Mouse (Mus musculus) left cerebral cortex, postnatal 4 days (tissue): Measurements from ENCODE around the gene Sbds. TPM values are rescaled to one million over a fixed set of nuclear protein-coding genes. Genes with fewer than 3 reads are reported as not detected.

Source experiments
- DNase-seq: peaks from one replicate; pipeline ENCODE4 v3.0.0-alpha.2; 2022
- intact Hi-C: fragments of 180-260 bp; cut with DNase I; formaldehyde crosslinking; loops from one replicate; pipeline ENCODE4 v1.15.1; 2025
- total RNA-seq, 2 experiments: library from RNA; stranded (reverse); gene quantifications; 2 replicates each; pipeline ENCODE4 v1.2.3; 2021

Gene Sbds
- total RNA-seq = 10 to 100 TPM; 37.4 to 38.3 TPM

DNA sequence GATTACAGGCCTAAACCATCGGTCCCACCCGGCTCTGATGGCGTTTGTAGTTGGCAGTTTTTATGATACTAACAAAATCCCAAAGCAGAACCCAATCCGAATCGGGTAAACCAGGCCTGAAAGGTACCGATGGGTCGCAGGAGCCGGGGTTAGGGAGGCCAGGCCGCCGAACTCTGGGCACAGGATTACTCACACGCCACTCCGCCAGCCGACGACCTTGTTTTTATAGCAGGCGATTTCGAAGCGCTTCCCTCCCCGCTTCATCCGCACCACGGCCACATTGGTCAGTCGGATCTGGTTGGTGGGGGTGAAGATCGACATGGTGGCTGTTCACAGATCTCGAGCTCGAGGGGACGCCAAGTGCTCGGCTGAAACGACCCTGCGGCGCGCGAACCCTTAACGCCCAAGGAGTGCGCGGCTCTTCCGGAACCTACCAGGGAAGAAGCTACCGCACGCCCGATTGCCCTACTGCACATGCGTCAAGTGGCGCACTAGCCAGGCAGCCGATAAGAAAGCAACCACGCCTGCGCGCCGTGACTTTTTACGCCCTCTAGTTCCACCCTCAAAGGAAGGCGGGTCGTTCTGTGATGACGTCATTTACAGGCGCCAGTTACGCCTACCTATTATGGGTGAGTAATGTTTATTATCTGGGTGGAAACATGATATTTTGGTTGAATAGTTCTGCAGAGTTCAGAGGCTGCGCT, at the start of gene Sbds, which contains the start of gene Tyw1:
Sbds (minus strand) TSS at position 514 of the 704 bp plus-strand sequence.
Tyw1 (plus strand) TSS at position 603 of the 704 bp plus-strand sequence.
- intact Hi-C loops = loop anchor here (10.0 kb wide), 1 partner anchor 1050 kb away; the partner anchor contains the start of gene Galnt17

DNA sequence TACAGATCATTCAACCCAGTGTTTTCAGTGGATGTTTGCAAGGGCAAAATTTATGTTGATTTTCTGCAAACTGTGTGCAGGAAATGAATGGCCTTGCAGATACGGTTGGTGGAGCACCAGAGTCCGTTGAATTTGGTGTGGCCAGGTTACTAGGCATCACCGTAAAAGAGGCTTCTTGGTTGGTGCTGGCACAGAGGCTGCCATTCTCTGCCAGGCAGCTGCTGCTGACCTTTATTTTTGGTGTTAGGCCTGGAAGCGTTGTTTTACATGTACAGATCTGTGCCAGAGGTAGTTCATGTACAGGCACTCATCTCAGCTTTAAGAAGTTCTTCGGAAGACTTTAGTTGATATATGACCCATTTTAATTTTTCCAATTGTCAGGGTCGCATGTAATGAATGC, 48.3 kb upstream of the Sbds start:
- intact Hi-C loops = no loop called here
- no peak for DNase-seq

More for the DNA sequence above, at the start of gene Sbds, which contains the start of gene Tyw1:
- DNase-seq = peak; percentile 98

DNA sequence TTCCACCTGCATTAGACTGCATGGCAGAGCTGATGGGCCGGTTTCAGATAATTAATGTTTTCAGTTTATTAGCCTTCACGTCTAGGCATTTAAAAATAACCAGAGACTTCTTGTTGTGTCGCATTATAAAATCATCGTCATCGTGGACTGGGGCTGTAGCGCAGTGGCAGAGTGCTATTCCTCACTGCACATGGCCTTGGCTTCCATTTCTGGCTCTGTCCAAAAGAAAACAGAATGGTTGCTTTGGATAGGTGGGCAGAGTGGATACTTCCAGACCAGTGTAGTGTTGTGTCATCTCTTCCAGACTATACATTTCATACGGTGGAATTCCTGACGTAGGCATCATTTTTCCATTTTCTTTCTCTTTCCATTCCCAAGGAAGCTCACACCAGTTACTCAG, 44.2 kb upstream of the Sbds start:
- intact Hi-C loops = no loop called here
- no peak for DNase-seq

DNA sequence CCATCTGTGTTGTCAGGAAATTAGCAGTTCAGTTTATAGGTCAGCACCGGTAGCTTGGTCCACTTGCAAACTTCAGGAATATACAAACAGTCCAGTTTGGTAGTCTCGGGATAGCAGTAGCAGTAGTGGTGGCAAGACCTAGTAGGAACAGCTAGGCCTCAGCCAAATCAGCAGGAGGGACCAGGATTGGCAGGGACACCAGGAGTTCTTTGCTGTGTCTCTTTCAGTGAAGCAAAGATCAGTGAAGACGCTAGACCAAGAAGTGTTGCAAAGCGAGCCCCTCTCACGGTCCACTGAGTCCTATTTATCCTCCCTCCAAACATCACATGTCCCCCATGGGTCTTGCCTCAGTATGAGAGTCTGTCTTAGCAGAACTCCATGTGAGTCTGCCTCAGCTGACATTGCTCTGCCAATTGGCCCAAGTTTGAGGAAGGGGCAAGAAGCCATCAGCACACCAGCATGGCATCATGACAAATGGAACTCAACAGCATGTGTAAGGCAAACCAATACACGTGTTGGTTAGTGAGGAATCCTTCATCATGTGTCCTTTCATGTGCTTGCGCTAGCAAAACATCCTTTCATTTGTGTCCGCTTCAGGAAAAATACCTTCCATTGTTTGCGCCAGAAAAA, 43.6 kb upstream of the Sbds start:
- intact Hi-C loops = no loop called here
- peak; percentile 67 for DNase-seq

DNA sequence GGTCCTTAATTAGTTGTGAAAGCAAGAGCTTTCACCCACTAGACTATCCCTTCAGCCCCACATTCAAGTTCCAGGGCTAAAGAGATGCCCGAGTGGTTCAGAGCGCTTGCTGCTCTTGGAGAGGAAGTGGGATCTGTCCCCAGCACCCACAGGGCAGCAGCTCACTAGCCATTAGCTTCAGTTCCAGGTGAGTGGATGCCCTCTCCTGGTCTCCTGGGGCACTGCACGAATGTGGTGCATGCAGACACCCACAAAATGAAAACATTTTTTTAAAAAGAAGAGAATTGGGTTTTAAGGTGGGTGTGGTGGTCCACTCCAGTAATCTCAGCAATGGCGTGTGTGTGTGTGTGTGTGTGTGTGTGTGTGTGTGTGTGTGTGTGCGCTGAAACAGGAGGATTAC, 40.7 kb upstream of the Sbds start:
- intact Hi-C loops = no loop called here
- DNase-seq = no peak

DNA sequence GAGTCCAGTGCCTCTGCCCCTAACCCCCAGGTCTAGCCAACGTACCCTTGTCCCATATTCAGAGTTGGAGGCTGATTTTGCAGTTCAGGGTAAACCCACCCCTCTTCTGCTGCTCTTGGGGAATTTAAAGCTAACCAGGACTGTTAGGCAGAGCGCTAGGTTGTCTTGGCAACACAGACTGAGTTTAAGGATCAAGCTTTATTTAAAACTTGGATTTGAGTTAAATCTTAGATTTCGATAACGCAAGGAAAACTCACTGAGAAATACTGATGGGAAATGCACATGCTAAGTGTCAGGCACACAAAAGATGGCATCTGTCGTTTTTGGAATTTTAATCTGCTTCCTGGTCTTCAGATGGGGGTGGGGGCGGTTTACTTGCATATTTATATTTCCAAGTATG, 39.3 kb upstream of the Sbds start:
- no peak for DNase-seq
- intact Hi-C loops = no loop called here

DNA sequence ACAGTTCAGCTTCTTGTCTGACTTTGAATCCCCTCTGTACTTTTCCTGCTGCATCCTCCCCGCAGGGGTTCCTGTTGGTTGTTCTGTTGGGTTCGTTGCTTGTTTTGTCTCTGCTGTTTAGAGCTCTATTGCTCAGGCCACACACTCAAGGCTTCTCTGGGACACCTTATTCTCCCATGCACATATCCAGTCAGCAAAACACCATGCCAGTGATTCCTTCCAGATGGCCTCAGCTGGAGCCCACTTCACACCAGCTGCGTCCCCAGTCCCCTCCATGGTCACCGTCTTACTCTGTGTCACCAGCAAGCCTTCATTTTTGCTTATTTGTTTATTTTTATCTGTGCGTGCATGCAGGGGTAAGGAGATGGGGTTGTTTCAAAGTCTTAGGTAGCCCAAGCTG, 38.6 kb upstream of the Sbds start:
- peak; percentile 66 for DNase-seq
- intact Hi-C loops = no loop called here

DNA sequence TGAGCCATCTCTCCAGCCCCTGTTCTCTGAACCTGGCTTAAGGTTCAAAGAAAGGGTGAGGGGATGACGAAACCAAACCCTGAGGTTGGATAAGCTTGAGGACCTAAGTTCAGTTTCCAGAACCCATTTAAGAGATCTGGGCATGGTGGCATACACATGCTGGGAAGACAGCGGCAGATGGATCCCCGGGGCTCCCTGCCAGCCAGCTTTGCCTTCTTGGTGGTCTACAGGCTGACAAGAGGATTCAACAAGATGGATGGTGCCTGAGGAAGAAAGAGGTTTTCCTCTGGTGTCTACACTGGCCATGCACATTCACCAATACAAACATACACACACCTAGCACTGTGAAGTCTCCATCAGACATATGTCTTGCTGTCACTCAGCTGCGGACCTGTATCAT, 37.6 kb upstream of the Sbds start:
- peak; percentile 85 for DNase-seq
- intact Hi-C loops = no loop called here

DNA sequence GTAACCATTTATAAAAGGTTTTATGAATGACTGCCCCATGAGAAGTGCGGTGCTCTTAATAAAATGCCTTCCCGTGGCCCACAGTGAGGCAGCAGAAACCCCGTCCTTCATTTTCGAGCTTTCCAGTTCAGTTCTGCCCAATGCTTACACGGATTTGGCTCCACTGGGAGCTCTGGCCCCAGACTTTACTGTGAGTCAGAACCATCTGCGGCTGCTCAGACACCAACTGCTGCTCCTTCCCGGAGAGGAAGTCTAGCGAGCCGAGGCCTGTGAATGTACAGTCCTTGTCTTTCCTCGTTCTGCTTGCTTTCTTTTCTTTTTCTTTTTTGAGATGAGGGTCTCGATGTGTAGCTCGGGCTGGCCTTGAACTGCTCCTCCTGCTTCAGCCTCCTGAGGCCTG, 35.4 kb upstream of the Sbds start:
- intact Hi-C loops = no loop called here
- peak; percentile 46 for DNase-seq

DNA sequence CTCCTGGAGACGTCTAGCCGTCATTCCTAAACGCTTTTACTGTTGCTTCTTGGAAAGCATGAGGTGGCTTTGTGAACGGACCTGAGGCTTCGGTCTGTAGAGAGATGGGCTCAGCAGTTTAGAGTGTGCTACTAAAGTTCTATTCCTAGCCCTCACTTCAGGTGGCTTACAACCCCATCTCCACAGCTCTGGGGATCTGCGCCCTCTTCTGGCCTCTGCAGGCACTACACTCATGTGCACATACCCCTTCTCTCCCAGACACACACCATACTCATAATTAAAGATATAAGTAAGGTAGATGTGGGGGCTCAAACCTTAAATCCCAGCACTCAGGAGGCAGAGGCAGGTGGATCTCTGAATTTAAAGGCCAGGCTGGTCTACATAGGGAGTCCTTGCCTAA, 34.9 kb upstream of the Sbds start:
- intact Hi-C loops = no loop called here
- DNase-seq = no peak

DNA sequence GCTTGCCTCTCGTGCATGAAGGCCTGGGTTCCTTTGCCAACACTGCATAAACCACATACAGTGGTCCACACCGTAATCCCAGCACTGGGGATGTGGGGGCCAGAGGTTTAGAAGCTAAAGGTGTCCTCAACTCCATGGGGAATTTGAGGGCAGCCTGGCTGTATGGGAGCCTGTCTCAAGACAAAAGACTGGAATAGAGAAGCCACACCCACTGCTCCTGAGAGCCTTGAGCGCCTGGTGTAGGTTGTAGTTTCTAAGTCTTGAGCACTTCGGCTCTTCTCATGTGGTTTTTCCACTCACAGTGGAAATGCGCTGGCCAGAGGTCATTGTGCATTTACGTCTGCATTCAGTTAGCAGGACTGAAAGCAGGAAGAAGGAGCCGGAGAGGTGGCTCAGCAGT, 32.8 kb upstream of the Sbds start:
- intact Hi-C loops = no loop called here
- no peak for DNase-seq

DNA sequence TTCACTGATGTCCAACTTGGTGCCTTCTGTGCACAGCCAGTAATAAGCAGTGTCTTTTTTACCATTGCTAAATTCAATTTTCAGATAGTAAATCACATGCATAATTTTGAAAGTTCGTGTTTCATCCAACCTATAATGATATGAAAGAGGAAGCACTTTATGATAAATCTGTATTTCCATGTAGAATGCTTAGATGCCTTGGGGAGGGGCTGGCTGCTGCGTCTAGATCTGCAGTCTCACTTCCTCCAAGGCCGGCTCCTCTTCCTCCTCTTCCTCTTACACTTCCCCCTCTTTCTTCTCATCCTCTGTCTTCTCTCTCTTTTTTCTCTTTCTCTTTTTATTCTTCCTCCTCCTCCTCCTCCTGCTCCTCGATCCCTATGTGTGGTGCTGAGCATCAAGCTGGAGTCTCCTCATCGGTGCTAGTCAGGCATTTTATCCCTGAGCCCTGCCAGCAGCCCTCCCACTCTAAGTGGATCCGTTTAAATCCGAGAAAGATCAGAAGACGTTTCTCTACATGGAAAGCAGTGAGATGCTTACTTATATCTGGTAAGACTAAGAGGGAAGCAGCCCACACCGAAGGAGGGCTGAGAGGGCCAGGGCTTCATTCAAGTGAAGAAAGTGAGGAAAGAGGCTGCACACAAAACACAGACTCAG, 27.9 kb upstream of the Sbds start:
- no peak for DNase-seq
- intact Hi-C loops = no loop called here

DNA sequence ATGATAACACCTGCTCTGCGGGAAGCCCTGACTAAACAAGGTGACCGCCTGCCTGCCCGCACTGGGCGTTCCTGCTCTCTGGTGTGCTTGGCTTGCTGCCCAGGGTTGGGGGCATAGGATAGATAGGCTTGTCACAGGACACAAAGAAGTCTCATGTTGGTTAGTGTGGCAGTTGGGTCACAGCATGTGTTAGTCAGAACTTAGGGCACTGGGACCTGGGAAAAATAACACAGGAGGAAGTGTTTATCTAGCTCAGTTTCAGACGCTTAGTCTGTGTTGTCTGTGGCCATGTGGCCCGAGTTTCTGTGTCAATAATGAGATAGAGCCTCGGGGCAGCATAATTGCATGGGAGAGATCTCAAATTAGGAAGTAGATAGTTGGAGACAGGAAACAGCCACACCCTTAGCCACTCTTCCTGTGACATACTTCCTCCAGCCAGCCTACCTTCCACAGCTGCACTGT, 22.7 kb upstream of the Sbds start:
- intact Hi-C loops = loop anchor here (10.0 kb wide), 1 partner anchor 167 kb away; no protein-coding TSS in a partner anchor
- DNase-seq = no peak

DNA sequence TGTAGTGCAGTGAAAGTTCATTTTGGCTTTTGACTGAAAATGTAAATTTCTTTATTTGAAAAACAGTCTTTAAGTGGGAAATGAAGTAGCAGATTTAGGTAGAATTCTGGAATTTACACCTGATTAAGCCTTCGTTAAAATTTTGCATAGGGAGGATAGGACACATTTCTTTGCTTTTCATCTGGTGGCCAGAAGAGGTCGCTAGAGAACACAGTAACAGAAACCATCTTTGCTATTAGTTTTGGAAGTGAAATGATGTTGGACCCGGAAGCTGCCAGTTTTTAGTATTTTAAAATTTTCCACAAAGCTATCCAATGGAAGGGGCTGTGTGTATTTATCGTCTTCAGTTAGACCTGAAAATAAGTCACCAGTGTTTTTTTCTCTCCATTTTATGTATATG, 20.2 kb upstream of the Sbds start:
- intact Hi-C loops = loop anchor here (2.0 to 10.0 kb wide), 2 partner anchors 169 to 577 kb away; no protein-coding TSS in a partner anchor

DNA sequence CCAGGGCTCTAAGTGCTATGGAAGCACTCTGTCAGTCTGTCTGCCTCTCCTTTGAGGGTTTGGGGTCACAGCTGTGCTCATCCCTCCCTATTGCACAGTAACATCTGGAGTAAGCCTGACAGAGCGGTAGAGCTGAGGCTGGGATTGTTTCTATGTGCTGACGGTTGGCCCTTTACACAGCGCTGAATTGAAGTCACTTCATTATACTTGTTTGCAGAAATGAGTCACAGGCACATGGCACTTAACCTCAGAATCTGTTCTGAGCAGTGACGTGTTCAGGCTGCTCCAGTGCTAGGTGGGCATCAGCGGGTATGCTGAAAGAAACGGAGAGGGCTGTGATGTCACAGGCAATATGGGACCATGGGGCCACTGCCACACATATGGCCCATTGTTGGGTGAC, 17.7 kb upstream of the Sbds start:
- DNase-seq = no peak
- intact Hi-C loops = loop anchor here (10.0 kb wide), 1 partner anchor 172 kb away; no protein-coding TSS in a partner anchor

More for the DNA sequence above, 20.2 kb upstream of the Sbds start:
- DNase-seq = peak; percentile 41

DNA sequence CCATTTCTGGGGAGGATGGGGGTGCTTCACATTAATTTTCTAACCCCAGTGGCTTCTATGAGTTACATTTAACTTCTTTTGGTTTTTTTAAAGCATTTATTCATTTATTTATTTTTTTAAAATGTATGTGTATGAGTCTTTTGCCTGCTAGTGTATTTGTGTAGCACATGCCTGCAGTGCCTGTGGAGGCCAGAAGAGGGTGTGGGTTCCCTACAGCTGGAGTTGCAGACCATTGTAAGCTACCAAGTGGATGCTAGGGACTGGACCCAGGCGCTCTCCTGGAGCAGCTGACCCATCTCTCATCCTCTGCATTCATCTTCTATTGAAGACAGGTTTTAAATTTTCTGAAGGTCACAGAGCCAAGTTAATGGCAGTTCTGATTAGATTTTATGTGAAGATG, 17.0 kb upstream of the Sbds start:
- intact Hi-C loops = loop anchor here (10.0 kb wide), 1 partner anchor 172 kb away; no protein-coding TSS in a partner anchor
- no peak for DNase-seq

DNA sequence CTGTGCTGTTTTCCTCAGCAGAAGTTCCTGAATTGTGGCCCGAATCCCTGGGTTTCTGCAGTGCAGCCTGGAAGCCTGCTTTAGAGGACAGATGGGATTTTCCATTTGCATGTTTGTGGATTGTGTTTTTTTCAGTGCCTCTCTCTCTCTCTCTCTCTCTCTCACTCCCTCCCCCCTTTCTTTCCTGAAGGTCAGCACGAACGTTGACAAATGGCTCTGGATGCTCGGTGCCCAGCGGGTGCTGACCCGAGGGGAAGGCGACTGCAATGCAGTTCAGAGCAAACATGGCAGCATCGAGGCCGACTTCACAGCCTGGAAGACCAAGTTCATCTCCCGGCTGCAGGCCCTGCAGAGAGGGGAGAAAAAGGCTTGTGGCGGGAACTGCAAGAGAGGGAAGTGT, 13.6 kb upstream of the Sbds start:
- intact Hi-C loops = loop anchor here (10.0 kb wide), 1 partner anchor 1156 kb away; no protein-coding TSS in a partner anchor

DNA sequence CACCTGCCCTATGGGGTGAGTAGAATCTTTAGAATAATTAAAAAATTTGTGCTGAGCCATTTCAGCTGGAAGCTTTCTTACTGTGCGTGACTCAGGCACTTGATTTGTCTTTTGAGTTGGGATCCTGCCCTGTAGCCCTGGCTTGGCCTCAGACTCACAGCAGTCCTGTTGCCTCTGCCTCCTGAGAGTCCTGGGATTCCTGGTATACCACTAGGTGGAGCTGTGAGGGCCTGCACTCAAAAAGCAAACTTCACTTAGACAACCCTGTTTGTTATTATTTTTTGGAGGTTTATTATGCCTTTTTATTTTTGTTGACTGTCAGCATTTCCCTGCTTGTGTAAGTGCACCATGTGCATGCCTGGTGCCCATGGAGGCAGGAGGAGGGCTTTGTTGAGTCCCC, 12.0 kb upstream of the Sbds start:
- intact Hi-C loops = loop anchor here (10.0 kb wide), 1 partner anchor 1157 kb away; no protein-coding TSS in a partner anchor
- DNase-seq = peak; percentile 24

More for the DNA sequence above, 13.6 kb upstream of the Sbds start:
- DNase-seq = no peak

DNA sequence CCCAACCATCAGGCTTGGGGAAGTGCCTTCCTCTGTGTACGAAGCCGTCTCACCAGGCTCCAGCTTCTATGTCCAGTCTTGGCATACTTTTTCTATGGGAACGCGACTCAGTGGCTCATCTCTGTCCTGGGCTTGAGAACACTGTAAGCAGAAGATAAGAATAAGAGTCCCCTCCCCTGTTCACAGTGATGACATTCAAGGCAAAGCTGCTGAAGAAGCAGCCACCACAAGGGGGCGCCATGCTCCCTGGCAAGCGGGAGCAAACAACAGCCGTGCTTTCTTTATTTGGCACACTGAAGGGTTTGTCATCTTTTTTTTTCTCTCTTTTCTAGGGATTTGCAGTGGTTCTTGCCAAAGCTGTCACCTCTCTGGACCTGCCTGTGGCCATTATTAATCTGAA, 11.3 kb upstream of the Sbds start:
- intact Hi-C loops = loop anchor here (10.0 kb wide), 1 partner anchor 1158 kb away; no protein-coding TSS in a partner anchor

DNA sequence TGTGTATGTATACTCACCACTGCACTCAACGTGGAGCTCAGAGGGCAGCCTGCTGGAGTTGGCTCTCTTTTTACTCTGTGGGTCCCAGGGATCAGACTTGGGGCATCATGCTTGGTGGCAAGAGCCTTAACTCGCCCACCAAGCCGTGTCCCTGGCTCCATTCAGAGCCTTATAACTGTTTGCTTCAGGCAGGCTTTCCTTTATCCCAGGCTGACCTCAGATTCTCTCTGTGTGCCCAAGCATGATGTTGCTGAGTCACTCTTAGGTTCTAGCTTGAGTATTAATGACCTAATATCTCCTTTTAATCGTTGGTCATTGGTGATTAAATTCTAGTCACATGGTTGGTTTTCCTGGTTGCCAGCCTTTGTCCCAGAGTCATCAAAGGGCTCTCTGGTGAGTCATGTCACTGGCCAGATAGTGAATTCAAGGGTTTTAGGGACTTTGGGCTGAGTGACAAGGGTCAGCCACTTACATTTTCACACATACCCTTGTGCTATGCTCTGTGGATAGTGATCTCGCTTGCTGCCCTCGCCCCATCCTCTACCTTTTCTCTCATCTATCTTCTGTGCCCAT, 9.2 kb upstream of the Sbds start:
- DNase-seq = no peak
- intact Hi-C loops = loop anchor here (10.0 kb wide), 1 partner anchor 1160 kb away; no protein-coding TSS in a partner anchor

More for the DNA sequence above, 11.3 kb upstream of the Sbds start:
- DNase-seq = peak; percentile 56

DNA sequence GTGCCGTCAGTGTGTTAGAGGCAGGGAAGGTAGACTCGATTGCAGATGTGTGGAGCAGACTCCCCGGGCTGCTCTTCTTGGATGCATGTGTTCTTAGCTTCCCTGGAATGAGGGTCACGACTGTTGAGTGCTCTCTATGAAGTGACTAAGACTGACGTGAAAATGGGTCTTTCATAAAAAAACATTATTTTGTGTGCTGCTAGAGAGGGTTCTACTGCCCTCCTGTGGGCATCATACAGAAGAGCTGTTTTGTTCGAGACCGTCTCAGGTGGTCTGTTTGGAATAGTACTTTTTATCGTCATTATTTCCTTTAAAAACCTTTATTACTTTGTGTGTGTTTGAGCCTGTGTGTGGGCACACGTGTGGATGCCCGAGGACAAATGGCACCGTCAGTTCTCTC, 8.1 kb upstream of the Sbds start:
- intact Hi-C loops = loop anchor here (10.0 kb wide), 1 partner anchor 1161 kb away; no protein-coding TSS in a partner anchor
- DNase-seq = no peak
